Mouse (Mus musculus): ENCODE data around the gene Rnf34. TPM values are rescaled to one million over a fixed set of nuclear protein-coding genes. Genes with fewer than 3 reads are reported as not detected.
A peak's percentile ranks its signal among the peaks of the same experiment; 100 is the strongest.

Rnf34 gene
- polyA plus RNA-seq, 1 experiment, result 3.7 TPM

DNA sequence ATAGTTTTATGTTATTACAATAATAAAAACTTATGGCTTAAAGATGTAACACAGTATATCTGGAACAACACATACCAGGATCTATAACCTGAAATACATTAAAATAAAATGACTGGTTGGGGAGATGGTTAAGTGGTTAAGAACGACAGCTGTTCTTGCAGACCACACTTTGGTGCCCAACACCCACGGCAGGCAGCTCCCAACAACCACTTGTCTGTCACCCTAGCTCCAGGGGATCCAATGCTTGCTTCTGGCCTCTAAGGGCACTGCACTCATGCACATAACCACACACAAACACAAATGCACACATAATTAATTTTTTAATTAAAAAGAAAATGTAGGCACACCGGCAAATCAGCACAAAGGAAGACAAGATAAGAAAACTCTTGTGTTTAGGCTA lies 37.1 kb upstream of the Rnf34 start:
- WGBS, result 78% methylated on average over 3 of the region's 3 CpGs
- Histone ChIP-seq H3K27me3 (ENCODE audit: control insufficient read depth, insufficient read depth, low read length) (no peaks in the 10 kb centered on the region), H3K4me3 (ENCODE audit: low read depth, low read length) (no peak overlapping the region), H3K27ac (ENCODE audit: insufficient read depth, low read depth, low read length) (no peak overlapping the region), H3K4me1 (ENCODE audit: control insufficient read depth, insufficient read depth, insufficient read length, low read length) (no peaks in the 10 kb centered on the region), H3K36me3 (ENCODE audit: control insufficient read depth, insufficient read depth, low read length) (peaks cover 38% of the 10 kb centered on the region)
- TF ChIP-seq POLR2A (IDR thresholded peaks at IDR 0.05; ENCODE audit: low read depth, low read length) (no peak), CTCF (IDR thresholded peaks at IDR 0.05; ENCODE audit: extremely low read depth, insufficient read length, insufficient replicate concordance, low read depth, low read length) (no peak)

- Histone ChIP-seq H3K4me1 (ENCODE audit: control insufficient read depth, insufficient read depth, insufficient read length, low read length) (no peaks in the 10 kb centered on the region), H3K27ac (ENCODE audit: insufficient read depth, low read depth, low read length) (peak within 1 kb of the TSS; percentile 86), H3K27me3 (ENCODE audit: control insufficient read depth, insufficient read depth, low read length) (no peaks in the 10 kb centered on the region), H3K36me3 (ENCODE audit: control insufficient read depth, insufficient read depth, low read length) (peaks cover 19% of the 10 kb centered on the region), H3K4me3 (ENCODE audit: low read depth, low read length) (peak within 1 kb of the TSS; percentile 66)
- TF ChIP-seq CTCF (IDR thresholded peaks at IDR 0.05; ENCODE audit: extremely low read depth, insufficient read length, insufficient replicate concordance, low read depth, low read length) (no peak), POLR2A (IDR thresholded peaks at IDR 0.05; ENCODE audit: low read depth, low read length) (peak; percentile 83)
- under 1% methylated on average over 55 of the region's 55 CpGs for WGBS
Measured at GRCm38 (mm10) chr5:122820777-122821523, 28.9 kb upstream of the Rnf34 start, which contains the start of gene Anapc5. TSS of gene Anapc5 (minus strand) at chr5:122821339.

GRCm38 (mm10) chr5:122821524-122821885 lies 28.3 kb upstream of the Rnf34 start:
- H3K36me3 ChIP-seq (ENCODE audit: control insufficient read depth, insufficient read depth, low read length), result peaks cover 17% of the 10 kb centered on the region
- no peaks in the 10 kb centered on the region for H3K27me3 ChIP-seq (ENCODE audit: control insufficient read depth, insufficient read depth, low read length)
- H3K27ac ChIP-seq (ENCODE audit: insufficient read depth, low read depth, low read length), result peak overlapping the region; percentile 63
- no peaks in the 10 kb centered on the region for H3K4me1 ChIP-seq (ENCODE audit: control insufficient read depth, insufficient read depth, insufficient read length, low read length)
- TF ChIP-seq CTCF (IDR thresholded peaks at IDR 0.05; ENCODE audit: extremely low read depth, insufficient read length, insufficient replicate concordance, low read depth, low read length) (no peak), POLR2A (IDR thresholded peaks at IDR 0.05; ENCODE audit: low read depth, low read length) (no peak)
- under 1% methylated on average over 10 of the region's 10 CpGs for WGBS
- H3K4me3 ChIP-seq (ENCODE audit: low read depth, low read length), result peak overlapping the region; percentile 66

DNA sequence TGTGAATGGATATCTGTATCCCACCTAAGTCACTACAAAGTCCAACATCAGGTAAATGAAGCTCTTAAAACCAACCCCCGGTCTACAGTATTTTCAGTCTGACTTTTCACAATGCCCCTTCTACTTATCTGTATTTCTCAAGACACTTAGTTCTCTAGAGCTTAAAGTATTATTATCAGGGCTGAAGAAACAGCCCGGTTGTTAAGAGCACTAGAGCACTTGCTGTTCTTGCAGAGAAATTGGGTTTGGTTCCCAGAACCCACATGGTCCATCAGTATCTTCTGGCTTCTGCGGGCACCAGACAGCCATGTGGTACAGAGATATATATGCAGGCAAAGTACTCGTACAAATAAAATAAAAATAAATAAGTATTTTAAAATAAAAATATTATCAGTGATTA lies 27.4 kb upstream of the Rnf34 start:
- TF ChIP-seq CTCF (IDR thresholded peaks at IDR 0.05; ENCODE audit: extremely low read depth, insufficient read length, insufficient replicate concordance, low read depth, low read length), result no peak
- no peak for TF ChIP-seq POLR2A (IDR thresholded peaks at IDR 0.05; ENCODE audit: low read depth, low read length)
- Histone ChIP-seq H3K4me3 (ENCODE audit: low read depth, low read length) (no peak overlapping the region), H3K36me3 (ENCODE audit: control insufficient read depth, insufficient read depth, low read length) (peaks cover 12% of the 10 kb centered on the region), H3K27ac (ENCODE audit: insufficient read depth, low read depth, low read length) (no peak overlapping the region), H3K27me3 (ENCODE audit: control insufficient read depth, insufficient read depth, low read length) (no peaks in the 10 kb centered on the region), H3K4me1 (ENCODE audit: control insufficient read depth, insufficient read depth, insufficient read length, low read length) (no peaks in the 10 kb centered on the region)
- 90% methylated on average over 4 of the region's 4 CpGs for WGBS

DNA sequence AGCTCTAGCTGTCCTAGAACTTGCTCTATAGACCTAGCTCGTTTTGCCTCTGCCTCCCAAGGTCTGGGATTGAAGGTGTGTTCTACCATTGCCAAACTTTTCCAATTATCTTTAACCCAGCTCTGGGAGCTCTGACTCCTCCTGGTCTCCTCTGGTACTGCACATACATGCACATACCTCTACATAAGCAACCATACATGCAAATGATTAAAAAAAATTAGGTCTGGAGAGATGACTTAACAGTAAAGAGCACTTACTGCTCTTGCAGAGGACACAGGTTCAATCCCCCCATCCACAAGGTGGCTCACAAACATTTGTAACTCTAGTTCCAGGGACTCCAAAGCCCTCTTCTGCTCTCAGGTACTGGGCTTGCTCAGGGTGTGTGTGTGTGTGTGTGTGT lies 25.9 kb upstream of the Rnf34 start:
- H3K4me1 ChIP-seq (ENCODE audit: control insufficient read depth, insufficient read depth, insufficient read length, low read length), result no peaks in the 10 kb centered on the region
- WGBS, result 51% methylated on average over 1 of the region's 1 CpGs
- no peaks in the 10 kb centered on the region for H3K36me3 ChIP-seq (ENCODE audit: control insufficient read depth, insufficient read depth, low read length)
- TF ChIP-seq CTCF (IDR thresholded peaks at IDR 0.05; ENCODE audit: extremely low read depth, insufficient read length, insufficient replicate concordance, low read depth, low read length) (no peak), POLR2A (IDR thresholded peaks at IDR 0.05; ENCODE audit: low read depth, low read length) (no peak)
- H3K27me3 ChIP-seq (ENCODE audit: control insufficient read depth, insufficient read depth, low read length), result no peaks in the 10 kb centered on the region
- no peak overlapping the region for H3K4me3 ChIP-seq (ENCODE audit: low read depth, low read length)
- H3K27ac ChIP-seq (ENCODE audit: insufficient read depth, low read depth, low read length), result no peak overlapping the region

DNA sequence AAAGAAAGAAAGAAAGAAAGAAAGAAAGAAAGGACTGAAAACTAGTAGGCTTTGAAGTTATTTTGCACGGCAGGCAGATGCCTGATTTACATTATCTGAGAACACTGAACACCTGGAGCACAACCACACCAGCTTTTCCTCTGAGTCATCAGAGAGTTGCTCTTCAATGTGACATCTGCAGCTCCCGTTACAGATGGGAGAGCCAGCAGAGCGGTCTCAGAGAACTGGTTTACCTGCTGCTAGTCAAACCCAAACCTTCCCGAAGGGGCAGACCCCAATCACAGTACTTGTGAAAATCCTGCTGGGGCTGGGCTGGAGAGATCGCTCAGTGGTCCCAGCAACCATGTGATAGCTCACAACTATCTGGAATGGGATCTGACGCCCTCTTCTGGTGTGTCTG lies 25.4 kb upstream of the Rnf34 start:
- Histone ChIP-seq H3K4me1 (ENCODE audit: control insufficient read depth, insufficient read depth, insufficient read length, low read length) (no peaks in the 10 kb centered on the region), H3K36me3 (ENCODE audit: control insufficient read depth, insufficient read depth, low read length) (no peaks in the 10 kb centered on the region), H3K4me3 (ENCODE audit: low read depth, low read length) (no peak overlapping the region), H3K27ac (ENCODE audit: insufficient read depth, low read depth, low read length) (no peak overlapping the region), H3K27me3 (ENCODE audit: control insufficient read depth, insufficient read depth, low read length) (no peaks in the 10 kb centered on the region)
- TF ChIP-seq POLR2A (IDR thresholded peaks at IDR 0.05; ENCODE audit: low read depth, low read length), result no peak
- no peak for TF ChIP-seq CTCF (IDR thresholded peaks at IDR 0.05; ENCODE audit: extremely low read depth, insufficient read length, insufficient replicate concordance, low read depth, low read length)
- 70% methylated on average over 6 of the region's 6 CpGs for WGBS

DNA sequence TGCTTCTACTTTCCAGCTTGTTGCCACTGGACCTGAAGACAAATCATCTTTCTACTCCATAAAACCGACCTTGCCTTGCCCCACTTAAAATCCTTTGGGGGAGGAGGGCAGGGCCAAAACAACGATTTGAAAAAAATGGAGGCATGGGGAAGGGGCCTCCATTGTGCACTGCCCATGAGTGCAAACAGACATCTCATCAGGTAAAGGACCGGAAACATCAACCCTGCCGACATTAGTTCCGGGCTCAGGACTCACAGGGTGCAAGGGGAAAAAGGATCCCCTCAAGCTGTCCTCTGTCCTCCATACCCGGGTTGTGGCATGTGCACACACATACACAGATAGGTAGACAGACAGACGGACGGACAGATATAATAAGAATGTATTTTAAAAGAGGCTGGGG lies 24.7 kb upstream of the Rnf34 start:
- WGBS, result 84% methylated on average over 8 of the region's 8 CpGs
- Histone ChIP-seq H3K27ac (ENCODE audit: insufficient read depth, low read depth, low read length) (no peak overlapping the region), H3K36me3 (ENCODE audit: control insufficient read depth, insufficient read depth, low read length) (no peaks in the 10 kb centered on the region)

More for the DNA sequence above, 24.7 kb upstream of the Rnf34 start:
- TF ChIP-seq POLR2A (IDR thresholded peaks at IDR 0.05; ENCODE audit: low read depth, low read length), result no peak
- no peak for TF ChIP-seq CTCF (IDR thresholded peaks at IDR 0.05; ENCODE audit: extremely low read depth, insufficient read length, insufficient replicate concordance, low read depth, low read length)
- H3K4me1 ChIP-seq (ENCODE audit: control insufficient read depth, insufficient read depth, insufficient read length, low read length), result no peaks in the 10 kb centered on the region
- no peaks in the 10 kb centered on the region for H3K27me3 ChIP-seq (ENCODE audit: control insufficient read depth, insufficient read depth, low read length)
- no peak overlapping the region for H3K4me3 ChIP-seq (ENCODE audit: low read depth, low read length)

Data from small intestine, adult 2 months (tissue).